Mouse (Mus musculus) ES-Bruce4 (cell line): ENCODE measurements around the gene Il20. TPM values are rescaled to one million over a fixed set of nuclear protein-coding genes. Genes with fewer than 3 reads are reported as not detected.

ENCODE experiments used
- H3K27ac ChIP-seq: 2 replicates; pipeline ENCODE4 v1.5.1; 2012; ENCODE audit warnings: low read length, inconsistent platforms; ENCODE audit not compliant: insufficient read depth
- H3K27me3 ChIP-seq: 2 replicates; pipeline ENCODE4 v1.6.1; 2012; ENCODE audit warnings: mild to moderate bottlenecking, low read length, inconsistent platforms; ENCODE audit not compliant: control insufficient read depth, poor library complexity, insufficient read depth, severe bottlenecking
- H3K36me3 ChIP-seq: 2 replicates; pipeline ENCODE4 v1.6.1; 2012; ENCODE audit warnings: inconsistent platforms, mild to moderate bottlenecking, low read length, moderate library complexity; ENCODE audit not compliant: control insufficient read depth, poor library complexity, insufficient read depth, severe bottlenecking
- H3K4me1 ChIP-seq: one replicate; pipeline ENCODE4 v1.8.1; 2011; ENCODE audit warnings: low read length; ENCODE audit not compliant: control insufficient read depth, insufficient read depth
- H3K4me3 ChIP-seq: 2 replicates; pipeline ENCODE4 v1.5.1; 2011; ENCODE audit warnings: low read depth, mild to moderate bottlenecking, low read length
- H3K9ac ChIP-seq: 2 replicates; pipeline ENCODE4 v1.6.1; 2012; ENCODE audit warnings: low read depth, mild to moderate bottlenecking, inconsistent platforms; ENCODE audit not compliant: poor library complexity, severe bottlenecking
- H3K9me3 ChIP-seq: replicated peaks from 2 replicates; pipeline ENCODE4 v1.6.1; 2012; ENCODE audit warnings: mild to moderate bottlenecking, low read length, inconsistent platforms; ENCODE audit not compliant: control insufficient read depth, poor library complexity, insufficient read depth, severe bottlenecking
- CTCF ChIP-seq: IDR thresholded peaks from one replicate; pipeline ENCODE4 v1.8.1; 2011; ENCODE audit warnings: low read depth, low read length
- EP300 ChIP-seq: IDR thresholded peaks from 2 replicates; pipeline ENCODE4 v1.6.1; 2011; ENCODE audit warnings: low read depth, low read length; ENCODE audit not compliant: insufficient read depth
- POLR2A ChIP-seq: IDR thresholded peaks from one replicate; pipeline ENCODE4 v1.8.1; 2011; ENCODE audit warnings: low read length; ENCODE audit not compliant: insufficient read depth
- polyA plus RNA-seq: library from polyadenylated mRNA; stranded (reverse); fragments of >200 nt; gene quantifications from 2 replicates; pipeline ENCODE4 v1.2.4, GENCODE M21; 2011; ENCODE audit warnings: low read depth; ENCODE audit not compliant: missing spikeins, insufficient read depth, insufficient read length

Gene Il20
- polyA plus RNA-seq, 1 experiment, result not detected

DNA sequence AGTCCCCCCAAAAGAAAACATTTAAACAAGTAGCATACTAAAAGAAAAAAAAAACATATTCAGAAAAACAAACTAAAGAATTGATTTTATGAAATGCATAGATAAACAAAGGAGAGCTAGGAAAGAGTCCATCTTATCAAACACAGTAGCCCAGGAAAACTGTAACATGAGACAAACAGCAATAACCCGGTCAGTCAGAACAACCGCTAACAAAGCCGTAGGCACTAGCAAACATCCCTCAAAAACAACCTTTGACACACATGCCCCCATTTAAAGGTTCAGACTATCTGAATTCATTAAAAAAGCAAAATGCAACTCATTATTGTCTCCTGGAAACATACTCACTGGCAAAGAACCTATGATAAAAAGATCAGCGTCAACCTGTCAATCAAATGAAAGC is 53.8 kb downstream of the Il20 start:
- no peaks in the 10 kb centered on the region for H3K4me1 ChIP-seq
- TF ChIP-seq EP300 (no peak), CTCF (no peak), POLR2A (no peak)
- H3K27ac ChIP-seq, result no peak overlapping the region
- H3K27me3 ChIP-seq, result peaks cover 2% of the 10 kb centered on the region; the same call in 1 of the 2 replicates
- no peak overlapping the region for H3K4me3 ChIP-seq
- H3K36me3 ChIP-seq, result no peaks in the 10 kb centered on the region
- no peaks in the 10 kb centered on the region for H3K9me3 ChIP-seq
- no peak overlapping the region for H3K9ac ChIP-seq

Other genes starting within 250 kb of the Il20 start
- not detected in 2 replicates for gene C4bp, start 249.8 kb downstream of the Il20 start, polyA plus RNA-seq
- 0.35 and 0.40 TPM in 2 replicates for gene Gm29427, start 195.7 kb downstream of the Il20 start, polyA plus RNA-seq
- gene Yod1, start 194.1 kb downstream of the Il20 start, polyA plus RNA-seq, result 6.2 and 8.1 TPM in 2 replicates
- 9.7 and 11.5 TPM in 2 replicates for gene Pfkfb2, start 182.2 kb downstream of the Il20 start, polyA plus RNA-seq
- 3.3 and 3.5 TPM in 2 replicates for gene AA986860, start 179.5 kb downstream of the Il20 start, polyA plus RNA-seq
- gene Fcamr, start 110.5 kb downstream of the Il20 start, polyA plus RNA-seq, result not detected in 2 replicates
- not detected in 2 replicates for gene Pigr, start 84.8 kb downstream of the Il20 start, polyA plus RNA-seq
- not detected in 2 replicates for gene Fcmr, start 45.8 kb downstream of the Il20 start, polyA plus RNA-seq
- not detected in 2 replicates for gene Il24, start 24.0 kb downstream of the Il20 start, polyA plus RNA-seq
- gene Il19, start 28.7 kb upstream of the Il20 start, polyA plus RNA-seq, result not detected in 2 replicates
- gene Il10, start 108.4 kb upstream of the Il20 start, polyA plus RNA-seq, result not detected in 2 replicates
- gene Mapkapk2, start 186.4 kb upstream of the Il20 start, polyA plus RNA-seq, result 64.9 and 65.1 TPM in 2 replicates
- 27.3 and 27.6 TPM in 2 replicates for gene Dyrk3, start 226.9 kb upstream of the Il20 start, polyA plus RNA-seq
- 96.5 and 99.1 TPM in 2 replicates for gene Eif2d, start 241.7 kb upstream of the Il20 start, polyA plus RNA-seq